Mouse (Mus musculus): ENCODE measurements around the gene Capn13.

- TF ChIP-seq HCFC1 (IDR thresholded peaks at IDR 0.05; ENCODE audit: borderline replicate concordance, insufficient read depth, low read length) (no peak), ZC3H11A (IDR thresholded peaks at IDR 0.05; ENCODE audit: borderline replicate concordance, low read depth, low read length) (no peak), ZNF384 (IDR thresholded peaks at IDR 0.05; ENCODE audit: low read depth, low read length) (no peak)
Observed at GRCm38 (mm10) chr17:73270871-73271796, 129.5 kb downstream of the Capn13 start.
